11 mouse cellular contexts compared by ENCODE assay signal in the genomic region with DNA sequence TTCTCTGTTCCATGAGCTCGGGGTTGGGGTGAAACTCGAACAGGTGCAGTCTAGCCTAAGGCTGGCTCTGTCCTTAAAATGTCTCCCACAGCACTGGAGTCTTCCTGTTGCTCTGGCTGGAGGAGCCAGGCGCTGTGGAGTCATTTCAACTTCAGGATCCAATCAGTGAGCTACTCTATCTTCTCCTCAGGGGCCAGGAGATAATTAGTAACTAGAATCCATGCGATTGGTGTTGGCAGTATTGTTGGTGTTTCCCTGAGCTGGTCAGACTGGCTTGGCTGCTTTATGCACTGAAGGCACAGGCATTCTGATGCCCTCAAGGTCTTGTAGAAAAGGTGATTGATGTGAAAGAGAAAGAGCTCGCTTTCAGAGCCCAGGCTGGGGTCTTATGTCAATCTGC. TPM values are rescaled to one million over a fixed set of nuclear protein-coding genes. Genes with fewer than 3 reads are reported as not detected.
DNase-seq lines count a peak whose midpoint lies in the region; ATAC-seq and TF ChIP-seq lines count a peak whose summit lies in the region.
"Had no signal": no experiment of that assay in that cellular context is flagged by ENCODE, and none has a peak within 500 bp of the region (broad histone marks: within the 10 kb centered on the region; RNA-seq: fewer than 3 reads in every experiment).

No protein-coding gene starts in this region.

- WGBS in embryonic facial prominence, embryonic 12.5 days: 52% methylated on average over 5 of the region's 5 CpGs
- 39% methylated on average over 5 of the region's 5 CpGs for WGBS in kidney, embryonic 16.5 days
- WGBS in liver, embryonic 14.5 days (ENCODE audit: insufficient replicate concordance): 55% methylated on average over 5 of the region's 5 CpGs
- WGBS in midbrain, postnatal 0 days: 80% methylated on average over 5 of the region's 5 CpGs

- no peak for TF ChIP-seq EP300 in liver, embryonic 14.5 days (IDR thresholded peaks at IDR 0.05; ENCODE audit: low read depth)

- peaks cover 15 to 25% of the 10 kb centered on the region in 2 experiments for H3K4me1 ChIP-seq in ES-E14 (ENCODE audit: control insufficient read depth in 2 of 2, insufficient read depth in 2 of 2, low read length in 2 of 2, poor library complexity in 1 of 2)
- H3K4me1 ChIP-seq in embryonic facial prominence, embryonic 12.5 days: peaks cover 7% of the 10 kb centered on the region
- H3K4me1 ChIP-seq in kidney, embryonic 16.5 days (ENCODE audit: insufficient read depth, low read length): peaks cover 25% of the 10 kb centered on the region
- 0 out of 4 replicates have a peak, but pooled peaks cover 0 to 4% of the 10 kb centered on the region in 2 experiments for H3K4me1 ChIP-seq in liver, embryonic 14.5 days (replicated peaks; ENCODE audit: control insufficient read depth in 2 of 2, insufficient read depth in 2 of 2, low read length in 1 of 2)
- H3K4me1 ChIP-seq in midbrain, postnatal 0 days (ENCODE audit: insufficient read depth, low read length): no peaks in the 10 kb centered on the region

- peak overlapping the region; percentile 21 for H3K4me2 ChIP-seq in embryonic facial prominence, embryonic 12.5 days (replicated peaks)
- H3K4me2 ChIP-seq in kidney, embryonic 16.5 days (replicated peaks; ENCODE audit: low read depth, low read length): peak overlapping the region; percentile 43
- H3K4me2 ChIP-seq in liver, embryonic 14.5 days (ENCODE audit: low read depth): peak overlapping the region; percentile 3; the same call in 1 of the 2 replicates
- H3K4me2 ChIP-seq in midbrain, postnatal 0 days (ENCODE audit: low read depth, low read length, poor library complexity, severe bottlenecking): no peak overlapping the region

- TF ChIP-seq CTCF in liver, embryonic 14.5 days (IDR thresholded peaks at IDR 0.05; ENCODE audit: low read depth): no peak
- TF ChIP-seq CTCF in midbrain, postnatal 0 days (IDR thresholded peaks at IDR 0.05): no peak

- H3K9me3 ChIP-seq in ES-E14 (ENCODE audit: control insufficient read depth, insufficient read depth, low read depth, low read length): no peaks in the 10 kb centered on the region
- no peaks in the 10 kb centered on the region for H3K9me3 ChIP-seq in embryonic facial prominence, embryonic 12.5 days
- H3K9me3 ChIP-seq in kidney, embryonic 16.5 days (ENCODE audit: low read length): no peaks in the 10 kb centered on the region
- no peaks in the 10 kb centered on the region for H3K9me3 ChIP-seq in liver, embryonic 14.5 days (ENCODE audit: control insufficient read depth, low read length)
- no peaks in the 10 kb centered on the region for H3K9me3 ChIP-seq in midbrain, postnatal 0 days (ENCODE audit: low read length)

- ATAC-seq in embryonic facial prominence, embryonic 12.5 days (ENCODE audit: insufficient number of reproducible peaks, insufficient read depth, low FRiP score, low TSS enrichment): peak; percentile 54; the same call in 1 of the 2 replicates
- peak; percentile 93 for ATAC-seq in kidney, embryonic 16.5 days (ENCODE audit: low FRiP score, low TSS enrichment)
- no peak for ATAC-seq in liver, embryonic 14.5 days (ENCODE audit: insufficient read depth)
- no peak for ATAC-seq in midbrain, postnatal 0 days (ENCODE audit: low FRiP score)
- ATAC-seq in erythroblast, adult 5-6 weeks (replicated peaks; ENCODE audit: low FRiP score, poor library complexity, severe bottlenecking): no peak

- no peaks in the 10 kb centered on the region for H3K27me3 ChIP-seq in embryonic facial prominence, embryonic 12.5 days
- no peaks in the 10 kb centered on the region for H3K27me3 ChIP-seq in kidney, embryonic 16.5 days (ENCODE audit: insufficient read depth, low read length)
- no peaks in the 10 kb centered on the region for H3K27me3 ChIP-seq in liver, embryonic 14.5 days (ENCODE audit: control insufficient read depth, insufficient read depth, low read length)
- H3K27me3 ChIP-seq in midbrain, postnatal 0 days (ENCODE audit: insufficient read depth, low read length): no peaks in the 10 kb centered on the region

- no peak for DNase-seq in ES-E14 (ENCODE audit: low read depth, low spot score)
- no peak for DNase-seq in liver, embryonic 14.5 days (ENCODE audit: low read depth in 3 of 3, low spot score in 3 of 3)
- DNase-seq in midbrain, postnatal 0 days (ENCODE audit: low spot score): no peak
- DNase-seq in gastrocnemius, adult 8-10 months (ENCODE audit: low spot score in 2 of 2): no peak
- DNase-seq in urinary bladder, postnatal 25 days (ENCODE audit: low spot score): no peak
- DNase-seq: cerebellum, postnatal 25 days; heart, postnatal 4 days; right cerebral cortex, postnatal 14 days had no signal

- H3K4me3 ChIP-seq in ES-E14 (ENCODE audit: insufficient read depth in 1 of 2, low read depth in 1 of 2, low read length in 2 of 2, poor library complexity in 1 of 2, severe bottlenecking in 1 of 2): peak overlapping the region; percentile 49 to 66
- H3K4me3 ChIP-seq in embryonic facial prominence, embryonic 12.5 days: peak overlapping the region; percentile 9; the same call in 1 of the 2 replicates
- H3K4me3 ChIP-seq in kidney, embryonic 16.5 days (ENCODE audit: low read length): peak overlapping the region; percentile 33
- H3K4me3 ChIP-seq in liver, embryonic 14.5 days (ENCODE audit: insufficient read depth in 1 of 2, low read depth in 2 of 2, low read length in 2 of 2): no peak overlapping the region
- H3K4me3 ChIP-seq in midbrain, postnatal 0 days (ENCODE audit: low read depth, low read length): no peak overlapping the region

- peak overlapping the region; percentile 87 for H3K27ac ChIP-seq in ES-E14 (ENCODE audit: insufficient read depth, low read depth, low read length, poor library complexity, severe bottlenecking)
- peak overlapping the region; percentile 65; the same call in 1 of the 2 replicates for H3K27ac ChIP-seq in embryonic facial prominence, embryonic 12.5 days
- peak overlapping the region; percentile 84 for H3K27ac ChIP-seq in kidney, embryonic 16.5 days (ENCODE audit: low read length)
- no peak overlapping the region for H3K27ac ChIP-seq in liver, embryonic 14.5 days
- H3K27ac ChIP-seq in midbrain, postnatal 0 days (ENCODE audit: low read depth, low read length): no peak overlapping the region

- H3K36me3 ChIP-seq in ES-E14 (ENCODE audit: control insufficient read depth, insufficient read depth, low read length, poor library complexity, severe bottlenecking): no peaks in the 10 kb centered on the region
- H3K36me3 ChIP-seq in embryonic facial prominence, embryonic 12.5 days: no peaks in the 10 kb centered on the region
- H3K36me3 ChIP-seq in kidney, embryonic 16.5 days (ENCODE audit: insufficient read depth, low read length): no peaks in the 10 kb centered on the region
- H3K36me3 ChIP-seq in liver, embryonic 14.5 days (replicated peaks; ENCODE audit: control insufficient read depth, insufficient read depth, low read depth): no peaks in the 10 kb centered on the region
- H3K36me3 ChIP-seq in midbrain, postnatal 0 days (ENCODE audit: insufficient read depth, low read length): no peaks in the 10 kb centered on the region

- peak overlapping the region; percentile 83 for H3K9ac ChIP-seq in ES-E14 (ENCODE audit: insufficient read depth, low read depth, low read length, poor library complexity, severe bottlenecking)
- no peak overlapping the region for H3K9ac ChIP-seq in embryonic facial prominence, embryonic 12.5 days
- H3K9ac ChIP-seq in kidney, embryonic 16.5 days (replicated peaks; ENCODE audit: low read length): peak overlapping the region; percentile 61
- H3K9ac ChIP-seq in liver, embryonic 14.5 days (replicated peaks): no peak overlapping the region
- H3K9ac ChIP-seq in midbrain, postnatal 0 days (replicated peaks; ENCODE audit: low read length, poor library complexity, severe bottlenecking): no peak overlapping the region

- in situ Hi-C loops in ES-E14 (cut with MboI; ENCODE audit: low sequenced_read_pairs in 2 of 2, unreplicated experiment in 2 of 2): no loop called here

TF ChIP-seq in ES-E14, 5 proteins besides CTCF, POLR2A, EP300 and RAD21:
- TF ChIP-seq ZNF384 (IDR thresholded peaks at IDR 0.05; ENCODE audit: low read depth, low read length) (no peak), MAFK (IDR thresholded peaks at IDR 0.05; ENCODE audit: insufficient read depth, low read depth, low read length) (no peak), ZC3H11A (IDR thresholded peaks at IDR 0.05; ENCODE audit: borderline replicate concordance, low read depth, low read length) (no peak), CHD2 (IDR thresholded peaks at IDR 0.05; ENCODE audit: low read depth, low read length) (no peak), HCFC1 (IDR thresholded peaks at IDR 0.05; ENCODE audit: borderline replicate concordance, insufficient read depth, low read length) (no peak)

RNA-seq across cellular contexts. Expression of a gene that starts 49.5 kb away (rescaled TPM):
- 11.5 and 14.3 TPM in 2 replicates for total RNA-seq in ES-E14 (2012; rRNA removed)
- polyA plus RNA-seq in embryonic facial prominence, embryonic 12.5 days (2016; fragmentation: Nextera tagmentation; extraction: Ambion mirVana): 20.5 and 22.9 TPM in 2 replicates
- 25.4 and 28.6 TPM in 2 replicates for polyA plus RNA-seq in kidney, embryonic 16.5 days (2015; fragmentation: Nextera tagmentation; extraction: Ambion mirVana)
- 2.1 and 2.2 TPM in 2 replicates for polyA plus RNA-seq in liver, embryonic 14.5 days (2012; rRNA removed)
- polyA plus RNA-seq in liver, embryonic 14.5 days (2014; fragmentation: Nextera tagmentation; extraction: Ambion mirVana): 1.3 and 1.5 TPM in 2 replicates
- 11.7 and 15.7 TPM in 2 replicates for total RNA-seq in midbrain, postnatal 0 days (2014; rRNA removed)
- 5.6 and 5.9 TPM in 2 replicates for polyA plus RNA-seq in midbrain, postnatal 0 days (2015; fragmentation: Nextera tagmentation; extraction: Ambion mirVana)
- 10 to 100 TPM; 10.9 to 13.2 (median 12.2) TPM for total RNA-seq in gastrocnemius, adult 8-10 months (2022)
- total RNA-seq in erythroblast, adult 5-6 weeks (2015; ENCODE audit: low replicate concordance): 1.3 and 3.7 TPM in 2 replicates
- total RNA-seq in erythroblast, adult 5-6 weeks (2017; ENCODE audit: low replicate concordance): 1.4 and 2.0 TPM in 2 replicates

Comparison
In these comparisons a context has a peak if more than half of its experiments do, and no peak if none do; other contexts are left out.
1. H3K27ac ChIP-seq: peak in ES-E14 (single experiment), embryonic facial prominence, embryonic 12.5 days (single experiment) and kidney, embryonic 16.5 days (single experiment); none in liver, embryonic 14.5 days (single experiment) and midbrain, postnatal 0 days (single experiment).
2. H3K4me3 ChIP-seq: peak in ES-E14 (2 of 2), embryonic facial prominence, embryonic 12.5 days (single experiment) and kidney, embryonic 16.5 days (single experiment); none in liver, embryonic 14.5 days (0 of 2) and midbrain, postnatal 0 days (single experiment).
3. H3K9ac ChIP-seq: peak in ES-E14 (single experiment) and kidney, embryonic 16.5 days (single experiment); none in embryonic facial prominence, embryonic 12.5 days (single experiment), liver, embryonic 14.5 days (single experiment) and midbrain, postnatal 0 days (single experiment).
4. ATAC-seq: peak in embryonic facial prominence, embryonic 12.5 days (single experiment) and kidney, embryonic 16.5 days (single experiment); none in liver, embryonic 14.5 days (single experiment), midbrain, postnatal 0 days (single experiment) and erythroblast, adult 5-6 weeks (single experiment).